Comparison of ENCODE assay signal across 9 mouse cellular contexts in the genomic region with DNA sequence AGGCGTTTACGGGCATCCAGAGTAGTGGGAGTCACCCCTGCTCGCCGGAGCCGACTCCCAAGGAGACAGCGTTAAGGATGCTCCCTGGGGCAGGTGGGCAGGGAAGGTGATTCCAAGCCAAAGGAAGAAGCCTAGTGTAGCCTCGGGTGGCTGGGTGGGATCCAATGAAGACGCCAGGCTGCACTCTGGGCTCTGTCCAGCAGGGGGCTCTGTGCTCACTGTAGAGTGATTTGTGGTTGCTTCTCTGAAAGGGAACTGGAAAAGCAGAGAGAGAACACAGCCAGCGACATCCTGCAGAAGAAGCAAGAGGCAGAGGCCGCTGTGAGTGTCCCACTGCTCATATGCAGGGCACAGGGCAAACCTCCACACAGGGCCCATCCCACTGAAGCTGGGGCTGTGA. TPM values are rescaled to one million over a fixed set of nuclear protein-coding genes. Genes with fewer than 3 reads are reported as not detected.
DNase-seq lines count a peak whose midpoint lies in the region; ATAC-seq and TF ChIP-seq lines count a peak whose summit lies in the region.
"Had no signal": no experiment of that assay in that cellular context is flagged by ENCODE, and none has a peak within 500 bp of the region (broad histone marks: within the 10 kb centered on the region; RNA-seq: fewer than 3 reads in every experiment).

No protein-coding gene starts in this region.

- ATAC-seq in activated CD4-positive, CD25-positive, alpha-beta regulatory T cell, adult 4 months: peak; percentile 70
- ATAC-seq in kidney, embryonic 15.5 days (replicated peaks; ENCODE audit: low FRiP score): 0 out of 2 replicates have a peak, but pooled peaks have one; percentile 14
- no peak for ATAC-seq in liver, embryonic 12.5 days
- ATAC-seq in stomach, postnatal 0 days (ENCODE audit: low FRiP score, low TSS enrichment): peak; percentile 13

- intact Hi-C loops in gastrocnemius, adult 2 months (cut with DNase I): no loop called here

- no peak overlapping the region for H3K4me2 ChIP-seq in kidney, embryonic 15.5 days
- no peak overlapping the region for H3K4me2 ChIP-seq in liver, embryonic 12.5 days
- no peak overlapping the region for H3K4me2 ChIP-seq in stomach, postnatal 0 days (replicated peaks; ENCODE audit: low read depth)

- TF ChIP-seq CTCF in gastrocnemius, adult 2 months (IDR thresholded peaks at IDR 0.05): peak; percentile 99
- TF ChIP-seq CTCF in stomach, postnatal 0 days (IDR thresholded peaks at IDR 0.05; ENCODE audit: low read depth): peak; percentile 92

- TF ChIP-seq EP300 in stomach, postnatal 0 days (optimal IDR thresholded peaks at IDR 0.05): no peak

- no peaks in the 10 kb centered on the region for H3K27me3 ChIP-seq in kidney, embryonic 15.5 days
- no peaks in the 10 kb centered on the region for H3K27me3 ChIP-seq in liver, embryonic 12.5 days (replicated peaks)
- no peaks in the 10 kb centered on the region for H3K27me3 ChIP-seq in stomach, postnatal 0 days (ENCODE audit: control insufficient read depth, insufficient read depth, low read length)

- H3K9ac ChIP-seq in kidney, embryonic 15.5 days: no peak overlapping the region
- H3K9ac ChIP-seq in liver, embryonic 12.5 days: no peak overlapping the region
- no peak overlapping the region; the same call in 1 of the 2 replicates for H3K9ac ChIP-seq in stomach, postnatal 0 days (ENCODE audit: low read length)

- peaks cover 89% of the 10 kb centered on the region for H3K36me3 ChIP-seq in kidney, embryonic 15.5 days
- peaks cover 99% of the 10 kb centered on the region for H3K36me3 ChIP-seq in liver, embryonic 12.5 days
- H3K36me3 ChIP-seq in stomach, postnatal 0 days (ENCODE audit: control insufficient read depth, insufficient read depth, low read length): peaks cover 24% of the 10 kb centered on the region

- no peak overlapping the region for H3K4me3 ChIP-seq in gastrocnemius, adult 2 months
- no peak overlapping the region for H3K4me3 ChIP-seq in kidney, embryonic 15.5 days (replicated peaks)
- H3K4me3 ChIP-seq in liver, embryonic 12.5 days: no peak overlapping the region
- H3K4me3 ChIP-seq in stomach, postnatal 0 days (ENCODE audit: low read depth, low read length): no peak overlapping the region
- H3K4me3 ChIP-seq: erythroblast, embryonic 14.5 days had no signal

- DNase-seq in 3T3-L1 (ENCODE audit: low read depth, low spot score): peak; percentile 76
- DNase-seq in cerebellum, postnatal 4 days (ENCODE audit: low spot score in 2 of 2): peak; percentile 91 to 92
- DNase-seq in gastrocnemius, adult 2 months: peak; percentile 88
- DNase-seq in natural killer cell, adult 2 months (ENCODE audit: low spot score in 2 of 2): peak; percentile 67 to 83
- peak; percentile 83 for DNase-seq in stomach, postnatal 0 days (ENCODE audit: low spot score)

- H3K4me1 ChIP-seq in kidney, embryonic 15.5 days: peaks cover 4% of the 10 kb centered on the region; the same call in 1 of the 2 replicates
- peaks cover 14% of the 10 kb centered on the region; the same call in 1 of the 2 replicates for H3K4me1 ChIP-seq in liver, embryonic 12.5 days
- H3K4me1 ChIP-seq in stomach, postnatal 0 days (replicated peaks; ENCODE audit: control insufficient read depth, insufficient read depth): no peaks in the 10 kb centered on the region

- H3K9me3 ChIP-seq in kidney, embryonic 15.5 days (replicated peaks): no peaks in the 10 kb centered on the region
- no peaks in the 10 kb centered on the region; the same call in 1 of the 2 replicates for H3K9me3 ChIP-seq in liver, embryonic 12.5 days (replicated peaks)
- no peaks in the 10 kb centered on the region for H3K9me3 ChIP-seq in stomach, postnatal 0 days (ENCODE audit: control insufficient read depth, low read length)

- WGBS in kidney, embryonic 15.5 days: 32% methylated on average over 10 of the region's 10 CpGs
- WGBS in liver, embryonic 12.5 days (ENCODE audit: insufficient replicate concordance): 48% methylated on average over 10 of the region's 10 CpGs
- 41% methylated on average over 10 of the region's 10 CpGs for WGBS in stomach, postnatal 0 days

- peak overlapping the region; percentile 31; the same call in 1 of the 2 replicates for H3K27ac ChIP-seq in gastrocnemius, adult 2 months
- H3K27ac ChIP-seq in kidney, embryonic 15.5 days: 0 out of 2 replicates have a peak overlapping the region, but pooled peaks have one; percentile 37
- H3K27ac ChIP-seq in liver, embryonic 12.5 days: peak overlapping the region; percentile 20; the same call in 1 of the 2 replicates
- no peak overlapping the region for H3K27ac ChIP-seq in stomach, postnatal 0 days (replicated peaks)

RNA-seq across cellular contexts. Expression of gene Thap3, which starts 11.0 kb away (rescaled TPM):
- polyA plus RNA-seq in activated CD4-positive, CD25-positive, alpha-beta regulatory T cell, adult 4 months (2017; shearing (Covaris generic)): 100 to 1,000 TPM in 1 of 2 experiments, 10 to 100 TPM in 1; 89.8 to 107 TPM
- total RNA-seq in gastrocnemius, adult 2 months (2021): 10 to 100 TPM; 31.1 to 32.5 TPM
- 39.2 and 44.8 TPM in 2 replicates for polyA plus RNA-seq in kidney, embryonic 15.5 days (2015; fragmentation: Nextera tagmentation; extraction: Ambion mirVana)
- 10.0 and 10.3 TPM in 2 replicates for polyA plus RNA-seq in liver, embryonic 12.5 days (2016; fragmentation: Nextera tagmentation; extraction: Ambion mirVana)
- 22.2 and 23.5 TPM in 2 replicates for polyA plus RNA-seq in stomach, postnatal 0 days (2015; fragmentation: Nextera tagmentation; extraction: Ambion mirVana)

RNA-seq across cellular contexts. Expression of gene Phf13, which starts 18.3 kb away (rescaled TPM):
- 1 to 10 TPM; 2.3 to 3.0 TPM for polyA plus RNA-seq in activated CD4-positive, CD25-positive, alpha-beta regulatory T cell, adult 4 months (2017; shearing (Covaris generic))
- total RNA-seq in gastrocnemius, adult 2 months (2021): 1 to 10 TPM; 4.5 to 4.6 TPM
- 31.2 and 32.1 TPM in 2 replicates for polyA plus RNA-seq in kidney, embryonic 15.5 days (2015; fragmentation: Nextera tagmentation; extraction: Ambion mirVana)
- 10.4 and 11.2 TPM in 2 replicates for polyA plus RNA-seq in liver, embryonic 12.5 days (2016; fragmentation: Nextera tagmentation; extraction: Ambion mirVana)
- 12.4 and 12.7 TPM in 2 replicates for polyA plus RNA-seq in stomach, postnatal 0 days (2015; fragmentation: Nextera tagmentation; extraction: Ambion mirVana)

RNA-seq across cellular contexts. Expression of gene Klhl21, which starts 30.9 kb away (rescaled TPM):
- polyA plus RNA-seq in activated CD4-positive, CD25-positive, alpha-beta regulatory T cell, adult 4 months (2017; shearing (Covaris generic)): 1 to 10 TPM; 2.2 to 4.2 TPM
- total RNA-seq in gastrocnemius, adult 2 months (2021): 100 to 1,000 TPM in 1 of 2 experiments, 10 to 100 TPM in 1; 92.5 to 125 TPM
- polyA plus RNA-seq in kidney, embryonic 15.5 days (2015; fragmentation: Nextera tagmentation; extraction: Ambion mirVana): 11.7 and 12.5 TPM in 2 replicates
- 10.9 and 12.0 TPM in 2 replicates for polyA plus RNA-seq in liver, embryonic 12.5 days (2016; fragmentation: Nextera tagmentation; extraction: Ambion mirVana)
- polyA plus RNA-seq in stomach, postnatal 0 days (2015; fragmentation: Nextera tagmentation; extraction: Ambion mirVana): 11.2 and 11.9 TPM in 2 replicates

RNA-seq across cellular contexts. Expression of gene Dnajc11, which starts 44.3 kb away (rescaled TPM):
- polyA plus RNA-seq in activated CD4-positive, CD25-positive, alpha-beta regulatory T cell, adult 4 months (2017; shearing (Covaris generic)): 10 to 100 TPM; 27.9 to 31.7 TPM
- 10 to 100 TPM; 52.8 to 70.8 TPM for total RNA-seq in gastrocnemius, adult 2 months (2021)
- 77.6 and 78.3 TPM in 2 replicates for polyA plus RNA-seq in kidney, embryonic 15.5 days (2015; fragmentation: Nextera tagmentation; extraction: Ambion mirVana)
- 74.4 and 85.1 TPM in 2 replicates for polyA plus RNA-seq in liver, embryonic 12.5 days (2016; fragmentation: Nextera tagmentation; extraction: Ambion mirVana)
- 33.0 and 34.5 TPM in 2 replicates for polyA plus RNA-seq in stomach, postnatal 0 days (2015; fragmentation: Nextera tagmentation; extraction: Ambion mirVana)

RNA-seq across cellular contexts. Expression of gene Zbtb48, which starts 49.7 kb away (rescaled TPM):
- polyA plus RNA-seq in activated CD4-positive, CD25-positive, alpha-beta regulatory T cell, adult 4 months (2017; shearing (Covaris generic)): 10 to 100 TPM; 14.1 to 22.0 TPM
- total RNA-seq in gastrocnemius, adult 2 months (2021): 1 to 10 TPM; 2.4 to 3.3 TPM
- polyA plus RNA-seq in kidney, embryonic 15.5 days (2015; fragmentation: Nextera tagmentation; extraction: Ambion mirVana): 17.7 and 23.8 TPM in 2 replicates
- 11.4 and 12.2 TPM in 2 replicates for polyA plus RNA-seq in liver, embryonic 12.5 days (2016; fragmentation: Nextera tagmentation; extraction: Ambion mirVana)
- polyA plus RNA-seq in stomach, postnatal 0 days (2015; fragmentation: Nextera tagmentation; extraction: Ambion mirVana): 10.1 and 10.6 TPM in 2 replicates
